Mouse (Mus musculus): ENCODE results near the gene Col23a1.
A peak's percentile ranks its signal among the peaks of the same experiment; 100 is the strongest.

Col23a1 gene

GRCm38 (mm10) chr11:51431968-51432367 lies 142.2 kb downstream of the Col23a1 start:
- no peak for DNase-seq (ENCODE audit: low read depth)

GRCm38 (mm10) chr11:51442006-51442405 lies 152.3 kb downstream of the Col23a1 start:
- DNase-seq (ENCODE audit: low read depth): no peak

- no peak for DNase-seq (ENCODE audit: low read depth)
These were observed 152.9 kb downstream of the Col23a1 start for GRCm38 (mm10) chr11:51442599-51442998.

GRCm38 (mm10) chr11:51443818-51444217 lies 154.1 kb downstream of the Col23a1 start:
- DNase-seq (ENCODE audit: low read depth): no peak

- DNase-seq (ENCODE audit: low read depth): no peak
These were observed 154.9 kb downstream of the Col23a1 start for GRCm38 (mm10) chr11:51444649-51445048.

GRCm38 (mm10) chr11:51446711-51447425 lies 157.1 kb downstream of the Col23a1 start:
- peak; percentile 41 for DNase-seq (ENCODE audit: low read depth)

GRCm38 (mm10) chr11:51448256-51448655 lies 158.5 kb downstream of the Col23a1 start:
- peak; percentile 11 for DNase-seq (ENCODE audit: low read depth)

GRCm38 (mm10) chr11:51448680-51449079 lies 159.0 kb downstream of the Col23a1 start:
- DNase-seq (ENCODE audit: low read depth): no peak

GRCm38 (mm10) chr11:51449881-51450280 lies 160.2 kb downstream of the Col23a1 start:
- DNase-seq (ENCODE audit: low read depth): no peak

GRCm38 (mm10) chr11:51451281-51451680 lies 161.6 kb downstream of the Col23a1 start:
- DNase-seq (ENCODE audit: low read depth): no peak

- DNase-seq (ENCODE audit: low read depth): no peak
These were observed 162.2 kb downstream of the Col23a1 start for GRCm38 (mm10) chr11:51451925-51452324.

GRCm38 (mm10) chr11:51453742-51454141 lies 164.0 kb downstream of the Col23a1 start:
- DNase-seq (ENCODE audit: low read depth): no peak

- DNase-seq (ENCODE audit: low read depth): no peak
These were observed 165.8 kb downstream of the Col23a1 start for GRCm38 (mm10) chr11:51455501-51455900.

- DNase-seq (ENCODE audit: low read depth): no peak
These were observed 167.9 kb downstream of the Col23a1 start for GRCm38 (mm10) chr11:51457624-51458023.

GRCm38 (mm10) chr11:51458649-51459048 lies 168.9 kb downstream of the Col23a1 start:
- no peak for DNase-seq (ENCODE audit: low read depth)

GRCm38 (mm10) chr11:51459569-51460043 lies 169.9 kb downstream of the Col23a1 start:
- DNase-seq (ENCODE audit: low read depth): no peak

- no peak for DNase-seq (ENCODE audit: low read depth)
These were observed 179.0 kb downstream of the Col23a1 start for GRCm38 (mm10) chr11:51468737-51469136.

GRCm38 (mm10) chr11:51469341-51469831 lies 179.7 kb downstream of the Col23a1 start:
- peak; percentile 59 for DNase-seq (ENCODE audit: low read depth)

- DNase-seq (ENCODE audit: low read depth): no peak
These were observed 180.8 kb downstream of the Col23a1 start for GRCm38 (mm10) chr11:51470383-51471144.

- no peak for DNase-seq (ENCODE audit: low read depth)
These were observed 184.0 kb downstream of the Col23a1 start for GRCm38 (mm10) chr11:51473686-51474085.

GRCm38 (mm10) chr11:51476543-51476942 lies 186.8 kb downstream of the Col23a1 start:
- DNase-seq (ENCODE audit: low read depth): no peak

- no peak for DNase-seq (ENCODE audit: low read depth)
These were observed 187.9 kb downstream of the Col23a1 start for GRCm38 (mm10) chr11:51477571-51477970.

- DNase-seq (ENCODE audit: low read depth): peak; percentile 51
These were observed 192.5 kb downstream of the Col23a1 start for GRCm38 (mm10) chr11:51482251-51482650.

Measured in NIH3T3 (cell line).